ENCODE assay signal across 9 mouse cellular contexts in genomic region chr11:120721124-120722066, GRCm38 (mm10). TPM values are rescaled to one million over a fixed set of nuclear protein-coding genes. Genes with fewer than 3 reads are reported as not detected.
DNase-seq lines count a peak whose midpoint lies in the region; ATAC-seq lines count a peak whose summit lies in the region.
"Had no signal": no experiment of that assay in that cellular context is flagged by ENCODE, and none has a peak within 500 bp of the region (broad histone marks: within the 10 kb centered on the region; RNA-seq: fewer than 3 reads in every experiment).

Gene Rac3 (plus strand): TSS chr11:120721470.

- H3K36me3 ChIP-seq in intestine, embryonic 15.5 days = peaks cover 26% of the 10 kb centered on the region
- peaks cover 41% of the 10 kb centered on the region for H3K36me3 ChIP-seq in limb, embryonic 10.5 days
- peaks cover 3% of the 10 kb centered on the region for H3K36me3 ChIP-seq in splenic B cell, adult 2 months (ENCODE audit: control insufficient read depth, insufficient read depth, low read length, poor library complexity, severe bottlenecking)

- peaks cover 21% of the 10 kb centered on the region for H3K4me1 ChIP-seq in intestine, embryonic 15.5 days (replicated peaks)
- peaks cover 36% of the 10 kb centered on the region for H3K4me1 ChIP-seq in limb, embryonic 10.5 days

- H3K9me3 ChIP-seq in intestine, embryonic 15.5 days = no peaks in the 10 kb centered on the region
- no peaks in the 10 kb centered on the region for H3K9me3 ChIP-seq in limb, embryonic 10.5 days (replicated peaks)

- peak within 1 kb of the TSS; percentile 73 for H3K9ac ChIP-seq in intestine, embryonic 15.5 days

- intact Hi-C loops in heart, postnatal 25 days (cut with DNase I) = loop anchor here (5.0 kb wide), 1 partner anchor 321 kb away; no protein-coding TSS in a partner anchor

- under 1% methylated on average over 83 of the region's 90 CpGs for WGBS in intestine, embryonic 15.5 days
- WGBS in limb, embryonic 10.5 days = 1% methylated on average over 86 of the region's 90 CpGs

- peak within 1 kb of the TSS; percentile 23; the same call in 1 of the 2 replicates for H3K27ac ChIP-seq in intestine, embryonic 15.5 days
- peak within 1 kb of the TSS; percentile 74 for H3K27ac ChIP-seq in limb, embryonic 10.5 days

- H3K4me3 ChIP-seq in intestine, embryonic 15.5 days (replicated peaks) = peak within 1 kb of the TSS; percentile 58
- peak within 1 kb of the TSS; percentile 75 for H3K4me3 ChIP-seq in limb, embryonic 10.5 days

- peak; percentile 71; the same call in 1 of the 2 replicates for ATAC-seq in frontal cortex, adult (ENCODE audit: low TSS enrichment)
- peak; percentile 85 for ATAC-seq in intestine, embryonic 15.5 days

- peak; percentile 69 to 70 for DNase-seq in heart, adult 18-20 months
- DNase-seq in heart, postnatal 25 days (ENCODE audit: low spot score) = no peak
- peak; percentile 74 to 83 for DNase-seq in cerebellum, adult 18-20 months
- peak; percentile 83 for DNase-seq in limb, embryonic 10.5 days (ENCODE audit: low spot score)
- DNase-seq in mesoderm, embryonic 11.5 days (ENCODE audit: low read depth, low spot score) = peak; percentile 80
- DNase-seq in splenic B cell, adult 2 months (ENCODE audit: low read depth, low spot score) = peak; percentile 42

- no peaks in the 10 kb centered on the region for H3K27me3 ChIP-seq in intestine, embryonic 15.5 days (replicated peaks)
- H3K27me3 ChIP-seq in limb, embryonic 10.5 days (ENCODE audit: low read depth, poor library complexity, severe bottlenecking) = peaks cover 53% of the 10 kb centered on the region
- H3K27me3 ChIP-seq in splenic B cell, adult 2 months (ENCODE audit: control insufficient read depth, insufficient read depth, low read length, poor library complexity, severe bottlenecking) = no peaks in the 10 kb centered on the region

- peak within 1 kb of the TSS; percentile 98 for H3K4me2 ChIP-seq in intestine, embryonic 15.5 days (replicated peaks)

RNA-seq across cellular contexts. Expression of gene Rac3, which starts in this region (rescaled TPM):
- 1 to 10 TPM; 1.1 to 1.3 TPM for total RNA-seq in heart, adult 18-20 months (2021)
- total RNA-seq in heart, postnatal 25 days (2021) = 1 to 10 TPM; 1.2 to 1.8 TPM
- 34.2 and 35.8 TPM in 2 replicates for polyA plus RNA-seq in intestine, embryonic 15.5 days (2015; fragmentation: Nextera tagmentation; extraction: Ambion mirVana)
- polyA plus RNA-seq in limb, embryonic 10.5 days (2016; fragmentation: Nextera tagmentation; extraction: Ambion mirVana) = 25.4 and 28.8 TPM in 2 replicates
- total RNA-seq: neutrophil, adult 5-6 weeks had no signal
